Mouse (Mus musculus) B cell, adult (primary cell): Measurements from ENCODE around the gene Sfxn4. TPM values are rescaled to one million over a fixed set of nuclear protein-coding genes. Genes with fewer than 3 reads are reported as not detected.

Experiments
- total RNA-seq: library from RNA; stranded (reverse); gene quantifications from 4 replicates; pipeline ENCODE4 v1.2.4, GENCODE M21; 2023; ENCODE audit not compliant: inconsistent age

Gene Sfxn4
- total RNA-seq = 5.3 to 7.2 TPM (median 6.2 TPM) in 4 replicates

DNA sequence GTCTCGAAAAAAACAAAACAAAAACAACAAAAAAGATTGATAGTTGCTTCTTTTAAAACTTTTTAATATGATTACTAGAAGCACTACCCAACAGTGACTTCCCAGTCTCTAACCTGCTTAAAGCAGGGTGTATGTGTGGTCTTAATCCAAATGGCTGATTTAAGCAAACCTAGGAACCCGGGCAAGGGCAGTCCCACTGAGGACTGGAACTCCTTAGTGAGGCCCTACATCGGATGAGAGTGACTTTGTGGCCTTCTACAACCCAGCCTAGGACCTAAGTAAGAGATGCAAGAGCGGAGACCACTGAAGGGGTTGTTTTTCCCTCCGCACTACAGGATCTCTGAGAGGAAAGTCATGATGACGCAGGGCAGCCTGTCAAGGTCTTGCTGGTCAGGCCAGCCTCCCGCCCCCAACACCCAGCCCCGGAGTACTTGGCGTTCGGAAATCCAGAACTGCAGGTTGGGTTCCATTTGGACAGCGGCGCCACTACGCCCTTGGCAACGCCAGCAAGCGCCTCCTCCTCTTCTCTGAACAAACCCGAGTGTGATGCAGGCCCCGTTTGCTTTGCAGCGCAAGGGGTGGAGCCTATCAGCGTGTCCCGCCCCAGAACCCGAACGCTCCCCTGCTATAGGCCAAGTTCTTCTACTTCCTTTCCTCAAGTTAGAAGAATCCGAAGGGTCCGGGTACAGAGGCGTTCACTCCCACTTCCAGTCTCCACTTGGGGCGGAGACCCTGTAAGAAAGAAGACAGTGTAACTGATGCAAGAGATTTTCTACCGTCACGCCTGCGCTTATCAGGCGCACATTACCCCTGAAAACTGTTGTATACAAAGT is at the start of gene Sfxn4:
Gene Sfxn4, minus strand, starts transcription at position 612 of the 833 bp plus-strand sequence.

DNA sequence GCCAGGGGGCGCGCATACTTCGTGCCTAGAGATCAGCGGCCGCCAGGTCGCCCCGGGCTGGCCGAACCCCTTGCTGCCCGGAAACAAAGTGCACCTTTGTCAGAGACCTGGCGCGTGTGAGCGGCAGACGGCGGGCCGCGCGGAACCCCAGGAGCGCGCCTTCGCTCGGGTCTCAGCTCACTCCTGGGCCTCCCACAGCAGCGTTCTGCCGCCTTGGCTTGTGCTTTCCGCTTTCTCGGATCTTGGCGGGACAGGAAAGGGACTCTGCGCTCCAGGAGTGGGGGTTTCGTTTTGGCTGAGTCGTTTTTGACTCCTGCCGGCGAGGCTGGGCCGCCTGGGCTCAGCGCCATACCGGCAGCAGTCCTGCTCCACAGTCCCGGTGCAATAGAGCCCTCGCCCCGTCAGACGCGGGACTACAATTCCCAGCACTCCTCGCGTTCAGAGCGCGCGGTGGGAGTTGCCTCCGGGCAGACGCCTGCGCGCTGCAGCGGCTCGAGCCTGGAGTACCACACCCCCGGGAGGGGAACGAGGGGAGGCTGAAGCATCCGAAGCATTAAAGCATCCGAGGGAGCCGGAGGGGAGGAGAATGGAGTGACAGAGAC is 28.5 kb upstream of the Sfxn4 start, which contains the start of gene Grk5:
Gene Grk5, plus strand, starts transcription at position 36 of the 602 bp plus-strand sequence.

DNA sequence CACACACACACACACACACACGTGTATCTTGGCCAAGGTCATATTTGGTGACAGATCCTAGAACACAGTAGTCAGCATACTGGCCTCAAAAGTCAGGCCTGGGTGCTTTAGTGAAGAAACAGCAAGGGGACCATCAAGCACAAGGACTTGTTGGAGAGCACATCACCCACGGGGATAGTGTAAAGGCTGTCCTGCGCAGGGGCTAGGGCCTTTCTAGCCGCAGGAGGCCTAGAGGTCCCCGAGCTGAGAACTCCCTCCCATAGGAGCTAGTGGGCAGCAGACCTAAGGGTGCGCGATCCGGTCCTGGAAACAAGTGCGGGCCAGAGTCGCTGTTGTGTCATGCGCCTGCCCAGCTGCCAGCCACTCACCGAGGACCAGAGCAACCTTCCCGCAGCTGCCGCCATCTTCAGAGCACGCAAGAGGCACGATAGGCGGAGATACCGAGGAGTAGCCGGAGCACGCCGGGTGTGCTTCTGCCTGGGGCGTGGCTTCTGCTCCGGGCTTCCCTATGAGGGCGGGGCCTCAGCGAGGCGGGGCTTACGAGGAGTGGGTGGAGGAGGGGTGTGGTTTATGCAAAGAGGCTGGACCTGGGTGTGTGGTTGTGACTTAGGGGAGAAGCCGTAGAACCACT is 12.9 kb upstream of the Sfxn4 start, which contains the start of gene Prdx3:
Gene Prdx3, minus strand, starts transcription at position 493 of the 631 bp plus-strand sequence.

DNA sequence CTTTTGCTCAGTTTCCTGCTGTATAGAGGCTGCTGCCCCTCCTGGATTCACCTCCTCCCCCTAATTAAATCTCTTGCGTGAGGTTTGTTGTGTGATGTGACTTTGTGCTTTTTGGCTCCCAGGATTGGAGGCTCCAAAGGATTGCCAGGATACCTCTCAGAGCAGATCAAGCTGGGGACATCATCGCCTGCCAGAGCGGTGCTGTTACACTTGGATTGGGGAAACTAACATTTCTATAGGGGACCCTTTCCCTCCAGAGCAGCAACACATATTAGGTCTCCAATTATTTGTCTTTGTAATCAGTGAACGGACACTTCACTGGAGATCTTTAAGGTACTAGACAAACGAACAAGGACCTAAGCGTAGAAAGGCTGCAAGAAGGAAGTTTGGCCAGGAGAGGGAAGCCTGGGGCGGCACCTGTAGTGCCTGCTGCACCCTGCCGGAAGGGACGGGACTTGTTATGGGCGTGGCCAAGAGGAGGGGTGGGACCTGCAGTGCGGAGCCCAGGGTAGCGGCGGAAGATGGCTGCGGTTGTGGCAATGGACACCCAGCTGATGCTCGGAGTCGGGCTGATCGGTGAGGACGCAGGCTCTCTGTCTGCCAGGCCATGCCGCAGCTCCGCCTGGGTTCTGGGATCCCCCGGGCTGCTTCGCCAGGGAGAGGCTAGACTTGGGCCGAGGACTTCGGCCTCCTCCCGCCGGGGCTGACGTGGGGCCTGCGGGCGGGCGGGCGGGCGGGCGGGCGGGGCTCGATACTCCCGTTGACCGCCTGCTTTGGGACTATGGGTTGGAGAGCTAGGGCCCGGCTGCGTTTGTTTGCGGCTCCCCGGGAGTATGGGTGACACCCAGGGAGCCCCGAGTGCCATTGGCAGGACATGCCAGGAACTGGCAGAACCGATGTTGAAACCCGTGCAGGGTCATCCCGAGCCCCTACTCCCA is 49.9 kb downstream of the Sfxn4 start, which contains the start of gene Fam45a:
Gene Fam45a, plus strand, starts transcription at position 488 of the 938 bp plus-strand sequence.

DNA sequence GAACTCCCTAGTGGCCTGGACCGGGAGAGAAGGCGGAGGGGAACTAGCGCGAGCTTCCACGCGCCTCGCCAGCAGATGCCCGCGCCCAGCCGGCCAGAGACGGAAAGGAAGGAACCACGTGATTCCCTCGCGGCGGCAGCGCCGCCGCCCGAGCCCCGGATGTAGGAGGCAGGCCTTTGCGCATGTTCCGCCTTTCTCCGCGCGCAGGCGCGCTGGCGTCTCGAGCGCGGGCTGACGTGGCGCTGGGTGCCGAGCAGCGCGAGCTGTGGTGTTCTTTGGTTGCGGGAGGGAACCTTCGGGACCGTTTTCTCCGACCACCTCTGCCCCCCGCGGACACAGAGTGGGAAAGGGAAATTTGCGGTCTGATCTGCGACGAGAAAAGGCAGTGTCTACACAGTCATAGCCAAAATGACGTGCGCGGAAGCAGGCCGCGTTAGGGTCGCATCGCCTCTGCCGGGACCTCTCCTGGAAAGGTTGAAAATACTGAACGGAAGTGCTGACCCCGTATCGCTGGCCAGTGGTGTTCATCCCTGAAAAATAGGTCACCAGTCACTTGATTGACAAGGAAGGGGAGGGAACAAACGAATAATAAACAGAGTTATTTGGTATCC is 70.6 kb downstream of the Sfxn4 start, which contains the start of gene Eif3a:
Gene Eif3a, minus strand, starts transcription at position 108 of the 611 bp plus-strand sequence.

Other genes starting within 250 kb of the Sfxn4 start
- 2.6 to 4.3 TPM (median 2.9 TPM) in 4 replicates for gene Nanos1, start 105.5 kb downstream of the Sfxn4 start, total RNA-seq
- gene Eif3a, start 70.8 kb downstream of the Sfxn4 start, total RNA-seq = 247 to 255 TPM (median 251 TPM) in 4 replicates
- gene Fam45a, start 49.9 kb downstream of the Sfxn4 start, total RNA-seq = 21.8 to 36.8 TPM (median 29.9 TPM) in 4 replicates
- gene Prdx3, start 13.1 kb upstream of the Sfxn4 start, total RNA-seq = 47.4 to 56.7 TPM (median 51.8 TPM) in 4 replicates
- gene Grk5, start 28.3 kb upstream of the Sfxn4 start, total RNA-seq = 5.7 to 10.4 TPM (median 7.3 TPM) in 4 replicates